Mouse (Mus musculus) MEL (cell line): ENCODE results near the gene Plaur.

ENCODE experiments used
- CTCF ChIP-seq, 3 experiments: IDR thresholded peaks in 2 of 3; conservative IDR thresholded peaks in 1 of 3; 2 replicates each; pipeline ENCODE4 v1.5.1; 2011 to 2012; ENCODE audit warnings: low read length in 3 of 3, low read depth in 2 of 3, mild to moderate bottlenecking in 2 of 3, improper control_type of control experiment in 1 of 3, inconsistent platforms in 1 of 3, mixed read lengths in 1 of 3, moderate library complexity in 1 of 3; ENCODE audit not compliant: control insufficient read depth in 1 of 3, insufficient read depth in 1 of 3, poor library complexity in 1 of 3, severe bottlenecking in 1 of 3
- EP300 ChIP-seq, 2 experiments: IDR thresholded peaks; 2 replicates each; pipeline ENCODE4 v1.6.1; 2011; ENCODE audit warnings: improper control_type of control experiment in 2 of 2, low read length in 2 of 2, low read depth in 1 of 2, mild to moderate bottlenecking in 1 of 2
- GATA1 ChIP-seq: IDR thresholded peaks from 2 replicates; pipeline ENCODE4 v1.6.1; 2011; ENCODE audit warnings: low read depth, low read length, improper control_type of control experiment
- JUND ChIP-seq: IDR thresholded peaks from 2 replicates; pipeline ENCODE4 v1.6.1; 2011; ENCODE audit warnings: low read depth, mild to moderate bottlenecking, improper control_type of control experiment, low read length
- MXI1 ChIP-seq: IDR thresholded peaks from 2 replicates; pipeline ENCODE4 v1.6.1; 2011; ENCODE audit warnings: mild to moderate bottlenecking, low read depth, low read length, improper control_type of control experiment
- POLR2A ChIP-seq, 2 experiments: IDR thresholded peaks; 2 replicates each; pipeline ENCODE4 v1.6.1; 2011 to 2012; ENCODE audit warnings: low read length in 2 of 2, mild to moderate bottlenecking in 2 of 2, control low read depth in 1 of 2, improper control_type of control experiment in 1 of 2, low read depth in 1 of 2, moderate library complexity in 1 of 2; ENCODE audit not compliant: control insufficient read depth in 1 of 2, insufficient read depth in 1 of 2, poor library complexity in 1 of 2
- USF2 ChIP-seq, 2 experiments: IDR thresholded peaks; 2 replicates each; pipeline ENCODE4 v1.6.1; 2011 to 2012; ENCODE audit warnings: improper control_type of control experiment in 2 of 2, low read length in 2 of 2, borderline replicate concordance in 1 of 2, inconsistent platforms in 1 of 2, low read depth in 1 of 2, mild to moderate bottlenecking in 1 of 2; ENCODE audit not compliant: insufficient read depth in 1 of 2

DNA sequence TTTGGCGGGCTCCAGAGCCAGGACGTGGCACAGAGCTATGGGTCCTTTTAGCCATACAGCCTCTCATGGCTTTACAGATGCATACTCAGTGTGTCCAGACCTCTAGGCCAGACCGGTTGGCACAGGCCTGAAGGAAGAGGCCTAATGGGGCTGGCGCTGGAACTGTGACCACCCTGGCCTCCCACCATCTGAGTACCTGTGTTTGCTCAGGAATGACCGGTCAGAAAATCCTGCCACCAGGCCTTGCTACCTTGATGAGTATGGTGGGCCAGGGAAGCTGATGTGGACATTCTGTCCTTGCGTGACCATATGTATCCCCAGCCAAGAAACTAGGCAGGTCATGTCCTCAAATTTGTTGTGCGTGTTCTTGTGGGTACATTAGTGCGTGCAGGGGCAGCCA lies 35.1 kb upstream of the Plaur start:
- TF ChIP-seq GATA1: no peak
- TF ChIP-seq USF2 (IDR thresholded peaks at IDR 0.05; ENCODE audit: borderline replicate concordance in 1 of 2, insufficient read depth in 1 of 2, low read depth in 1 of 2, low read length in 2 of 2): no peak
- TF ChIP-seq CTCF (IDR thresholded peaks at IDR 0.05 in 2 of 3, conservative IDR thresholded peaks at IDR 0.05 in 1 of 3; ENCODE audit: control insufficient read depth in 1 of 3, insufficient read depth in 1 of 3, low read depth in 2 of 3, low read length in 3 of 3, poor library complexity in 1 of 3, severe bottlenecking in 1 of 3): no peak
- no peak for TF ChIP-seq EP300 (IDR thresholded peaks at IDR 0.05; ENCODE audit: low read depth in 1 of 2, low read length in 2 of 2)
- TF ChIP-seq POLR2A (IDR thresholded peaks at IDR 0.05; ENCODE audit: control insufficient read depth in 1 of 2, insufficient read depth in 1 of 2, low read depth in 1 of 2, low read length in 2 of 2, poor library complexity in 1 of 2): no peak
- TF ChIP-seq JUND: no peak
- no peak for TF ChIP-seq MXI1
